Mouse (Mus musculus) limb, embryonic 15.5 days (tissue): ENCODE results near the gene Meiob. TPM values are rescaled to one million over a fixed set of nuclear protein-coding genes. Genes with fewer than 3 reads are reported as not detected.

Source experiments
- ATAC-seq: fragments of 200-750 bp; cut with Nextera tagmentation; 2 replicates; pipeline ENCODE4 v1.8.0; 2017; ENCODE audit warnings: low read depth, moderate TSS enrichment; ENCODE audit not compliant: insufficient number of reproducible peaks, low FRiP score, low TSS enrichment
- H3K27ac ChIP-seq: fragments of 300-500 bp; sonication (generic); 2 replicates; pipeline ENCODE4 v1.5.1; 2015; ENCODE audit warnings: moderate library complexity, mild to moderate bottlenecking, inconsistent platforms
- H3K27me3 ChIP-seq: fragments of 300-500 bp; sonication (generic); 2 replicates; pipeline ENCODE4 v1.6.1; 2015; ENCODE audit warnings: inconsistent platforms
- H3K36me3 ChIP-seq: fragments of 300-500 bp; sonication (generic); 2 replicates; pipeline ENCODE4 v1.6.1; 2015; ENCODE audit warnings: inconsistent platforms
- H3K4me1 ChIP-seq: fragments of 300-500 bp; sonication (generic); 2 replicates; pipeline ENCODE4 v1.6.1; 2015; ENCODE audit warnings: inconsistent platforms
- H3K4me2 ChIP-seq: fragments of 300-500 bp; sonication (generic); 2 replicates; pipeline ENCODE4 v1.6.1; 2015; ENCODE audit warnings: mild to moderate bottlenecking, inconsistent platforms
- H3K4me3 ChIP-seq: fragments of 300-500 bp; sonication (generic); 2 replicates; pipeline ENCODE4 v1.5.1; 2015; ENCODE audit warnings: mild to moderate bottlenecking, inconsistent platforms
- H3K9ac ChIP-seq: fragments of 300-500 bp; sonication (generic); 2 replicates; pipeline ENCODE4 v1.6.1; 2015; ENCODE audit warnings: inconsistent platforms
- H3K9me3 ChIP-seq: fragments of 300-500 bp; sonication (generic); 2 replicates; pipeline ENCODE4 v1.6.1; 2016; ENCODE audit warnings: inconsistent platforms
- WGBS: fragments of 180-500 bp; shearing (Covaris S2); methylation state at CpG from one replicate; pipeline ENCODE4 v1.1.7; 2015; 5-methylcytosine and 5-hydroxymethylcytosine counted together
- polyA plus RNA-seq: library from polyadenylated mRNA; unstranded; fragments of >200 nt; fragmentation: Nextera tagmentation; extraction: Ambion mirVana; gene quantifications from 2 replicates; pipeline ENCODE4 v1.2.1, GENCODE M21; 2015

Gene Meiob
- polyA plus RNA-seq, 1 experiment from 2014 or later: not detected

DNA sequence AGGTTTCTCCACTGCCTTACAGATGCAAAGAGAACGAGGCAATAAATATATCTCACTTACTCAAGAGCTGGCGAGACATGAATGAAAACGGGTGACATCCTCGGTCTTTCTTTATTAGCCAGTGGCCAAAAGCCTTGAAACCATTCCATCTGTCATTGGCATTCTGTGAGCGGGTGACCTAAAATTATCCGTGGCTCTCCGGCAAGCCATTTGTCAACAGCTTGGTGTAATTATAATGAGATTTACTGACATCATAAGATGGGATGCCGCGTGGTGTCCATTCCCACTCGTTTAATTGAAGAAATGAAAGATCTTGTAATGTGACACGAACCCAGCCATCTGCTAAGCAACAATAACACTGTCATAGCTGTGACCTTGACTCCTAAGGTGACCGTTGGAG lies 9.3 kb upstream of the Meiob start:
- H3K27ac ChIP-seq: no peak overlapping the region
- H3K36me3 ChIP-seq: no peaks in the 10 kb centered on the region
- H3K4me3 ChIP-seq: no peak overlapping the region
- WGBS: 57% methylated on average over 12 of the region's 12 CpGs
- ATAC-seq: no peak
- 0 out of 2 replicates have a peak, but pooled peaks cover 6% of the 10 kb centered on the region for H3K27me3 ChIP-seq
- no peak overlapping the region for H3K4me2 ChIP-seq
- no peaks in the 10 kb centered on the region for H3K4me1 ChIP-seq
- H3K9me3 ChIP-seq: no peaks in the 10 kb centered on the region
- no peak overlapping the region for H3K9ac ChIP-seq

DNA sequence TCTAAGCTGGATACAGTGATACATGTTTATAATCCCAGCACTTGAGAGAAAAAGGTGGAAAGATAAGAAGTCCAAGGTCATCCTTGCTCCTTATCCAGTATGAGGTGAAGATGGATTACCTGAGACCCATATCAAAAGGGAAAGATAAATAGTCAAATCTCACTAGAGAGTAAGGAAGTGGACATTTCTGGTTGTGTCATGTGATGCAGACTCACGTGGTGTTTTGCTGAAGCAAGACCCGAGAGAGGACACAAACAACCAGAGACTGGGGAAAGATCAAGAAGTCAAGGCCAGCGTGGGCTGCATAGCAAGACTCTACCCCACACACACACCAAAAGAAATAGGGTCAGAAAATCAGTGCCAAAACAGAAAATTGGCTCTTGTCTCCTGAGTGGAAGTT lies 7.1 kb upstream of the Meiob start:
- H3K9me3 ChIP-seq: no peaks in the 10 kb centered on the region
- ATAC-seq: no peak
- H3K27ac ChIP-seq: no peak overlapping the region
- H3K36me3 ChIP-seq: no peaks in the 10 kb centered on the region
- H3K4me3 ChIP-seq: no peak overlapping the region
- no peak overlapping the region for H3K4me2 ChIP-seq
- H3K27me3 ChIP-seq: no peaks in the 10 kb centered on the region
- WGBS: 73% methylated on average over 3 of the region's 3 CpGs
- H3K9ac ChIP-seq: no peak overlapping the region
- no peaks in the 10 kb centered on the region for H3K4me1 ChIP-seq

DNA sequence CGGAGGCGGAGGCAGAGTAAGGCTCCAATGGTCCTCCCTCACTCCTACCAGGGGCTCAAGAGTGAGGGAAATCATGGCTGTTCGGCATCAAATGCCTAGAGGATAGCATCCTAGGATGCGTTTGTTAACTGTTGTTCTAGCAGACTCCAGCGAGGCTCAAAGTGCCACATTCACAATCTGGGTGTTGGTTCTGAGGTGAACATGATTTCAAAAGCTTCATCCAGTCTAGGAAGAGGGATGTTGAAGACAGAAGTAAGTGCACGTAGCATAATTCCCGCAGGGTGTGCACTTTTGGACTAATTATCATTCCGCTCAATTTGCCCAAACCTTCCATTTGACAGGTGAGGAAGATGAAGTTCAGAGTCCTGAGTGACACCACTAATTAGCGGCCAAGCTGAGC lies 5.9 kb upstream of the Meiob start:
- Histone ChIP-seq H3K4me1 (no peaks in the 10 kb centered on the region), H3K4me3 (no peak overlapping the region), H3K9ac (no peak overlapping the region), H3K4me2 (no peak overlapping the region), H3K36me3 (no peaks in the 10 kb centered on the region), H3K27me3 (no peaks in the 10 kb centered on the region), H3K27ac (no peak overlapping the region), H3K9me3 (no peaks in the 10 kb centered on the region)
- no peak for ATAC-seq
- WGBS: 43% methylated on average over 9 of the region's 9 CpGs

DNA sequence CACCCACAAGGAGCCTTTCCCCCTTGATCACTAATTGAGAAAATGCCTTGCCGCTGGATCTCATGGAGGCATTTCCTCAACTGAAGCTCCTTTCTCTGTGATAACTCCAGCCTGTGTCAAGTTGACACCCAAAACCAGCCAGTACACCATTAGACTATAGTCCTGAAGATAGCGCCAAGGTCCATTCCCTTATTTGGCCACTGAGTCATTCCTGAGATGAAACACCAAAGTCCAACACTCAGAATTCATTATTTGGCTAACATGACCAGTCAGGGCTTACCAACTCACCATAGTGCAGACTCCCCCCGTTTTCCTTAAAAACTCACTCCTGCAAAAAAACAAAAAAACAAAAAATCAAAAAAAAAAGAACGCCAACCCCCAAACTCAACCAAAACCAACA lies 4.6 kb upstream of the Meiob start:
- Histone ChIP-seq H3K27ac (no peak overlapping the region), H3K4me2 (no peak overlapping the region), H3K9ac (no peak overlapping the region), H3K36me3 (no peaks in the 10 kb centered on the region), H3K9me3 (no peaks in the 10 kb centered on the region), H3K4me1 (0 out of 2 replicates have a peak, but pooled peaks cover 2% of the 10 kb centered on the region), H3K27me3 (peaks cover 4% of the 10 kb centered on the region; the same call in 1 of the 2 replicates), H3K4me3 (no peak overlapping the region)
- ATAC-seq: no peak
- 85% methylated on average over 4 of the region's 4 CpGs for WGBS

DNA sequence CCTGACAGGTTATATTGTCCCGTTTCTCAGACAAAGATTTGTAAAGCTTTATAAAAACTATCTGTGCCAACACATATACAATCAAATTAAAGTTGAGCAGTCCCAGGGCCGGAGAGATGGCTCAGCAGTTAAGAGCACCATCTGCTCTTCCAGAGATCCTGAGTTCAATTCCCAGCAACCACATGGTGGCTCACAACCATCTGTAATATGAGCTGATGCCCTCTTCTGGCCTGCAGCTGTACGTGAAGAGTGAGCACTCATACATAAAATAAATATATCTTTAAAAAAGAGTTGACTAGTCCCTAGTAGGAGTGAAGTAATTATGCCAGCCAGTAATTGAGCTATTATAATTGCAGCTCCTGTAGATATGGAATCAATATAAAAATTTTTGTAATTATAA lies 3.6 kb upstream of the Meiob start:
- H3K4me1 ChIP-seq: 0 out of 2 replicates have a peak, but pooled peaks cover 2% of the 10 kb centered on the region
- H3K4me2 ChIP-seq: no peak overlapping the region
- H3K9ac ChIP-seq: no peak overlapping the region
- no peaks in the 10 kb centered on the region for H3K9me3 ChIP-seq
- ATAC-seq: no peak
- peaks cover 13% of the 10 kb centered on the region for H3K27me3 ChIP-seq
- no peak overlapping the region for H3K4me3 ChIP-seq
- no peak overlapping the region for H3K27ac ChIP-seq
- 45% methylated on average over 3 of the region's 3 CpGs for WGBS
- no peaks in the 10 kb centered on the region for H3K36me3 ChIP-seq

DNA sequence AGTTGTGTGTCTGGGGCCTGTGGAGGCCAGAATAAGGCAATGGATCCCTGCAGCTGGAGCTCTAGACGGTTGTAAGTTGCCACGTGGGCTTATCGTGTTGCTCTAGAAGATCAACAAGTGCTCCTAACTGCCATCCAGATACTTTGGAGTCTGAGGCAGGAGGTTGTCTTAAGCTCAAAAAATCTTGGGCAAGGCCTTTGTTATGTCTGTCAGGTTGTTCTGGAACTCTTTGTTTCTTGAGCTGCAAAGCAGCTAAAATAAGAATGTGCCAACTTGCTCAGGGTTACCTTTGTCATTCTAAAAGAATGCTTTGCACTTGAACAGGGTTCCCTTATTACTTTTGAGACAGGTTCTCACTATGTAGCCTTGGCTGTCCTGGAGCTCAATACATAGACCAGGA lies 7.1 kb downstream of the Meiob start:
- H3K27me3 ChIP-seq: peaks cover 13% of the 10 kb centered on the region; the same call in 1 of the 2 replicates
- no peak overlapping the region for H3K4me3 ChIP-seq
- no peak overlapping the region for H3K27ac ChIP-seq
- 68% methylated on average over 3 of the region's 3 CpGs for WGBS
- no peak overlapping the region for H3K4me2 ChIP-seq
- no peaks in the 10 kb centered on the region for H3K4me1 ChIP-seq
- H3K36me3 ChIP-seq: no peaks in the 10 kb centered on the region
- H3K9me3 ChIP-seq: no peaks in the 10 kb centered on the region
- no peak overlapping the region for H3K9ac ChIP-seq
- no peak for ATAC-seq

DNA sequence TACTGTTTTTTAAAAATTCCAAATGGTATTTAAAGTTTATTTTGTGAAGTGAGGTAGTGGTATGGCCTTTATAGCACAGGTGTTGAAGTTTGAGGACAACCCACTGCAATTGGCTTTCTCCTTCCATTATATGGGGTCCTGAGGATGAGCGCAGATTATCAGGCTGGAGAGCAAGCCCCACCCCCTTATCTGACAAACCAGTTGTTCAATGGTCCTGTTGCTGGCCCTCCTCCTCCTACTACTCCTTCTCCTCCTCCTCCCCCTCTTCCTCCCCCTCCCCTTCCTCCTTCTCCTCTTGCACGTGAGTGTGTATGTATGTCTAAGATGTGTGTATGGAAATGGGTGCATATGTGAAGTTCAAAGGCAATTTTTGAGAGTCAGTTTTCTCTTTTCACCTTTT lies 8.1 kb downstream of the Meiob start:
- H3K36me3 ChIP-seq: no peaks in the 10 kb centered on the region
- H3K4me3 ChIP-seq: no peak overlapping the region
- H3K27me3 ChIP-seq: peaks cover 9% of the 10 kb centered on the region; the same call in 1 of the 2 replicates
- no peak overlapping the region for H3K4me2 ChIP-seq
- no peak for ATAC-seq
- H3K4me1 ChIP-seq: no peaks in the 10 kb centered on the region
- no peak overlapping the region for H3K27ac ChIP-seq
- no peaks in the 10 kb centered on the region for H3K9me3 ChIP-seq
- no peak overlapping the region for H3K9ac ChIP-seq
- 30% methylated on average over 2 of the region's 2 CpGs for WGBS

DNA sequence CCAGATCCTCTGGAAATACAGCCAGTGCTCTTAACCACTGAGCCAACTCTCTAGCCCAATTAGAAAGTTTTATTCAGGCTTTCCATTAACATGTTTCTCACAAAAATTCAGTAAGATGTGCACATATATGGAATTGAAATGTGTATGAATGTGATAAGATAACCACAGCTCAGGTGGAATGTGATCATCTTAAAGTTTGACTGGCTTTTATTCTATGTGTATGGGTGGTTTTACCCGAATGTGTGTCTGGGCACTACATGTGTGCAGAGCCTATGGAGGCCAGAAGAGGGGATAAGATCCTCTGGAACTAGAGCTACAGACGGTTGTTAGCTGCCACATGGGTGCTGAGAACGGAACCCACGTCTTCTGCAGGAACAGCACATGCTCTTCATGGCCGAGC lies 11.2 kb downstream of the Meiob start:
- ATAC-seq: no peak
- Histone ChIP-seq H3K4me2 (no peak overlapping the region), H3K9ac (no peak overlapping the region), H3K9me3 (no peaks in the 10 kb centered on the region), H3K4me3 (no peak overlapping the region), H3K27ac (no peak overlapping the region), H3K27me3 (0 out of 2 replicates have a peak, but pooled peaks cover 5% of the 10 kb centered on the region), H3K4me1 (no peaks in the 10 kb centered on the region), H3K36me3 (no peaks in the 10 kb centered on the region)
- WGBS: 73% methylated on average over 5 of the region's 5 CpGs

DNA sequence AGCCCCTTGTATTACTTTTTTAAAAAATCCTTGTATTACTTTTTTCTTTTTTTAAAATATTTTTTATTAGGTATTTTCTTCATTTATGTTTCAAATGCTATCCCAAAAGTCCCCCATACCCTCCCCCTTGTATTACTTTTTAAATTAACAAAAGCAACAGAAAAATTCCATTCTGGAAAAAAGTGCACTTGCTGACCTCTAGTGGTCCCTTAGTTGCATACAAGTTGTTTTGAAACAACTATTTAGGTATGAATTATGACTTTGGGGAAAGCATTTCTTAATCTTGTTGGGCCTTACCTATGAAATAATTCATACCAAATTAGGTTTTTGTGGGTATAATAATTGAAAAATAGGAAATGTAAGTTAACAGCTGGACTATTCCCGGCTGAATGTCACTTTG lies 13.4 kb downstream of the Meiob start:
- Histone ChIP-seq H3K27ac (no peak overlapping the region), H3K4me3 (no peak overlapping the region), H3K27me3 (0 out of 2 replicates have a peak, but pooled peaks cover 5% of the 10 kb centered on the region), H3K9ac (no peak overlapping the region), H3K36me3 (no peaks in the 10 kb centered on the region), H3K4me1 (no peaks in the 10 kb centered on the region), H3K9me3 (no peaks in the 10 kb centered on the region), H3K4me2 (no peak overlapping the region)
- ATAC-seq: no peak
- 21% methylated on average over 1 of the region's 1 CpGs for WGBS

DNA sequence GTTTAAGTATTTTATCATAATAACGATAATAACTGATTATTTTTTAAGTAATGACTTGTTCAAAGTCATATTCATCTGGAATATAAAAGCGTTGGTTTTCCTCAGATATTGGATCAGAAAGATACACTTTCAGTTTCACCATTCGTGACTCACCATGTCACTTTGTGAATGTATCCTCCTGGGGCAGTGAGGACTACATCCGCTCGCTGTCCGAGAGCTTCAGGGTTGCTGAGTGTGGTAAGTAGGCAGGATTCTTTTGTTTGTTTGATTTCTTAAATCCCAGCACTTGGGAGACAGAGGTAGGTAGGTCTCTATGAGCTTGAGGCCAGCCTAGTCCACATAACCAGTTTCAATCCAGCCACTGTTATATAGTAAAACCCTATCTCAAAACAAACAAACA lies 14.1 kb downstream of the Meiob start:
- H3K9ac ChIP-seq: no peak overlapping the region
- ATAC-seq: no peak
- 0 out of 2 replicates have a peak, but pooled peaks cover 5% of the 10 kb centered on the region for H3K27me3 ChIP-seq
- 48% methylated on average over 6 of the region's 6 CpGs for WGBS
- no peaks in the 10 kb centered on the region for H3K36me3 ChIP-seq
- no peak overlapping the region for H3K4me2 ChIP-seq
- no peaks in the 10 kb centered on the region for H3K9me3 ChIP-seq
- H3K27ac ChIP-seq: no peak overlapping the region
- no peak overlapping the region for H3K4me3 ChIP-seq
- no peaks in the 10 kb centered on the region for H3K4me1 ChIP-seq

DNA sequence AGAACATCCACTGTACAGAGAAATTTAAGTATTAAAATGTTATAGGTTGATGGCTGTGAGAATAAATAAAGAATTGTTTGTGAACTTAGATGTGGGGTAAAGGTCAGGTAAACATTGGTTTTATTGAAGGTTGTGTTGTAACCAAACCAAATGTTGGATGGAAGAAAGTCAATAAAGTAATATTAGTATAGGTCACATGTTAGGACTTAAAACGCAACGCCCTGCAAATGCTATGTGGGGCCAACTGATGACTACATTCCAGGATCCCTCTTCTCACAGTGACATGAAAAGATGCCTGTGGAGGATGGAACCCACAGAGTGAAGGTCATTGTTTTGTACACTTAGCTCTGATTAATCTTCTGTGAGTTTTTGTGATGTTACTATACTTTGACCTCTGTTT lies 15.4 kb downstream of the Meiob start:
- H3K4me3 ChIP-seq: no peak overlapping the region
- no peaks in the 10 kb centered on the region for H3K4me1 ChIP-seq
- no peaks in the 10 kb centered on the region for H3K36me3 ChIP-seq
- no peak for ATAC-seq
- 60% methylated on average over 2 of the region's 2 CpGs for WGBS
- no peak overlapping the region for H3K9ac ChIP-seq
- H3K27me3 ChIP-seq: peaks cover 3% of the 10 kb centered on the region; the same call in 1 of the 2 replicates
- no peak overlapping the region for H3K27ac ChIP-seq
- H3K9me3 ChIP-seq: no peaks in the 10 kb centered on the region
- H3K4me2 ChIP-seq: no peak overlapping the region

DNA sequence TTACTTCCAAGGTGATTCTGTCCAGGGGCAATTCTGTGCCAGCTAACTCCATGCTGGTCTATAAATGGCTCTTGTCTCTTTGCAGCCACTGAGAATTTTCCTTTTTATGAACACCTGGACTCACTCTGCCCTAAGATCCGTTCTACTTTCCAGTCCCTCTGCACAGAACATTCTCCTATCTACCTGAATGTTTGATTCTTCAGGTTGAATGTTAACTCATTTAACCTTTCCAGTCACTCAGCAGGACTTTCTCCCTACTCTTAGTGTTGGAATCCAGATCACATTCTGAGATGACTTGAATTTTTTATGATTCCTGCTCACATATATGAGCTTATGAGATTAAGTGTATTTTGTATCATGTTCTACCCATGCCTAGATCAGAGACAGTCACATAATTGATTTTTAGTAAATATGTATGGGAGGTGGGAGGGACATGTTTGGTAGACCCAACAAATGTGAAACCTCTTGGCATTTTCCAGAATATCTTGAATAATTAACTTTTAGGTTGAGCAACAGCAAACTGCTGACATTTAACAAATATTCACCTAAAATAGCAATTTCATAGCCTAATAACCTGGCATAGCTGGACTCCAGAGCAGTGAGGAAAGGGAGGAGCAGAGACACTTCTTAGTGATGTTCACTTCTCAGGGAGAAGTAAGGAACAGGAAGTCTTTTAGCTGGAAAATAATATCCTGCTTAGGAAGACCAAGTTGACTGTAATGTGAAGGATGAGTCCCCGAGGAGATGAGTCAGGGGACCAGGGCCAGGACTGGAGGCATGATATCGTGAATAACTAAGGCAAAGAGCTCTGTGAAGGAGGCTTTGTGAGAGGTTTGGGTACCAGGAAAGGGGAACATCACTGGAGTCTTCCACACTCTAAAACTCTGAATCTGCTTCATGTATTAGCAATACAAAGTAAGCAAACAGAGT lies 17.5 kb downstream of the Meiob start:
- no peaks in the 10 kb centered on the region for H3K36me3 ChIP-seq
- peaks cover 8% of the 10 kb centered on the region; the same call in 1 of the 2 replicates for H3K27me3 ChIP-seq
- no peak overlapping the region for H3K27ac ChIP-seq
- H3K4me2 ChIP-seq: no peak overlapping the region
- no peak overlapping the region for H3K4me3 ChIP-seq
- H3K9me3 ChIP-seq: no peaks in the 10 kb centered on the region
- no peak for ATAC-seq
- H3K4me1 ChIP-seq: no peaks in the 10 kb centered on the region
- H3K9ac ChIP-seq: no peak overlapping the region
- WGBS: 48% methylated on average over 3 of the region's 3 CpGs
